Mouse (Mus musculus) ES-Bruce4 (cell line): ENCODE measurements at regions not wholly inside any gene's neighbourhood (a gene's known extent, or its start where the extent isn't known, plus 50 kb on each side); places are given as distances from the start of the nearest gene placed in this dataset.

ENCODE experiments used
- H3K27ac ChIP-seq: 2 replicates; pipeline ENCODE4 v1.5.1; 2012; ENCODE audit warnings: low read length, inconsistent platforms; ENCODE audit not compliant: insufficient read depth
- H3K27me3 ChIP-seq: 2 replicates; pipeline ENCODE4 v1.6.1; 2012; ENCODE audit warnings: mild to moderate bottlenecking, low read length, inconsistent platforms; ENCODE audit not compliant: control insufficient read depth, poor library complexity, insufficient read depth, severe bottlenecking
- H3K36me3 ChIP-seq: 2 replicates; pipeline ENCODE4 v1.6.1; 2012; ENCODE audit warnings: inconsistent platforms, mild to moderate bottlenecking, low read length, moderate library complexity; ENCODE audit not compliant: control insufficient read depth, poor library complexity, insufficient read depth, severe bottlenecking
- H3K4me1 ChIP-seq: one replicate; pipeline ENCODE4 v1.8.1; 2011; ENCODE audit warnings: low read length; ENCODE audit not compliant: control insufficient read depth, insufficient read depth
- H3K4me3 ChIP-seq: 2 replicates; pipeline ENCODE4 v1.5.1; 2011; ENCODE audit warnings: low read depth, mild to moderate bottlenecking, low read length
- H3K9ac ChIP-seq: 2 replicates; pipeline ENCODE4 v1.6.1; 2012; ENCODE audit warnings: low read depth, mild to moderate bottlenecking, inconsistent platforms; ENCODE audit not compliant: poor library complexity, severe bottlenecking
- H3K9me3 ChIP-seq: replicated peaks from 2 replicates; pipeline ENCODE4 v1.6.1; 2012; ENCODE audit warnings: mild to moderate bottlenecking, low read length, inconsistent platforms; ENCODE audit not compliant: control insufficient read depth, poor library complexity, insufficient read depth, severe bottlenecking
- CTCF ChIP-seq: IDR thresholded peaks from one replicate; pipeline ENCODE4 v1.8.1; 2011; ENCODE audit warnings: low read depth, low read length
- EP300 ChIP-seq: IDR thresholded peaks from 2 replicates; pipeline ENCODE4 v1.6.1; 2011; ENCODE audit warnings: low read depth, low read length; ENCODE audit not compliant: insufficient read depth
- POLR2A ChIP-seq: IDR thresholded peaks from one replicate; pipeline ENCODE4 v1.8.1; 2011; ENCODE audit warnings: low read length; ENCODE audit not compliant: insufficient read depth

DNA sequence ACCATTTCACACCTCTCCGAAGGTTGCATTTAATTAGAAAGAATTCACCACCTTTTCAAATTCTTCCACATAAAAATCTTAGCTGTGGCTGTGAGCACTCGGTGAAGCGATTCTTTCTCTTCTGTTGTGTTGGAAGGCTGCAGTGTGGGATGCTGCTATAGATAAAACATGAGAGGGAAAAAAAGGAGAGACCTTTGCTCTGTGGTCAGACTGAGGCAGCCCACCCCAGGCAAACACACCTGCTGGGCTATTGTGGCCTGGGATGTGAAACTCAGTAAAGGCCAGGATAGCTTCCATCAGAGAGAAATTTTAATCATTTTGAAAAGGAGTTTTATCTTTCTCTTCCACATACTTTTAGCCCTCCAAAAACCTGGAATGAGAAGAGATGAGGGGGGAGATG is 625.3 kb upstream of the Akr1e1 start:
- no peak for TF ChIP-seq EP300
- no peak for TF ChIP-seq POLR2A
- no peak for TF ChIP-seq CTCF
- Histone ChIP-seq H3K27me3 (no peaks in the 10 kb centered on the region), H3K9me3 (no peaks in the 10 kb centered on the region), H3K36me3 (no peaks in the 10 kb centered on the region), H3K9ac (no peak overlapping the region), H3K27ac (no peak overlapping the region), H3K4me1 (no peaks in the 10 kb centered on the region), H3K4me3 (no peak overlapping the region)

- Histone ChIP-seq H3K9ac (no peak overlapping the region), H3K4me3 (no peak overlapping the region), H3K27ac (no peak overlapping the region), H3K9me3 (no peaks in the 10 kb centered on the region), H3K4me1 (no peaks in the 10 kb centered on the region), H3K36me3 (no peaks in the 10 kb centered on the region), H3K27me3 (no peaks in the 10 kb centered on the region)
- TF ChIP-seq CTCF (no peak), EP300 (no peak), POLR2A (no peak)
Observed at GRCm38 (mm10) chr13:5235391-5235790, 625.9 kb upstream of the Klf6 start.

- Histone ChIP-seq H3K27ac (no peak overlapping the region), H3K9me3 (no peaks in the 10 kb centered on the region), H3K4me3 (no peak overlapping the region), H3K27me3 (no peaks in the 10 kb centered on the region), H3K4me1 (no peaks in the 10 kb centered on the region), H3K9ac (no peak overlapping the region), H3K36me3 (no peaks in the 10 kb centered on the region)
- TF ChIP-seq CTCF (no peak), EP300 (no peak), POLR2A (no peak)
Observed at GRCm38 (mm10) chr13:5240541-5240940, 620.7 kb upstream of the Klf6 start.

- Histone ChIP-seq H3K27ac (no peak overlapping the region), H3K9ac (no peak overlapping the region), H3K4me3 (no peak overlapping the region), H3K36me3 (no peaks in the 10 kb centered on the region), H3K27me3 (no peaks in the 10 kb centered on the region), H3K4me1 (no peaks in the 10 kb centered on the region), H3K9me3 (peaks cover 15% of the 10 kb centered on the region; the same call in 1 of the 2 replicates)
- TF ChIP-seq CTCF (no peak), EP300 (no peak), POLR2A (no peak)
Observed at GRCm38 (mm10) chr13:5242782-5243181, 618.5 kb upstream of the Klf6 start.

DNA sequence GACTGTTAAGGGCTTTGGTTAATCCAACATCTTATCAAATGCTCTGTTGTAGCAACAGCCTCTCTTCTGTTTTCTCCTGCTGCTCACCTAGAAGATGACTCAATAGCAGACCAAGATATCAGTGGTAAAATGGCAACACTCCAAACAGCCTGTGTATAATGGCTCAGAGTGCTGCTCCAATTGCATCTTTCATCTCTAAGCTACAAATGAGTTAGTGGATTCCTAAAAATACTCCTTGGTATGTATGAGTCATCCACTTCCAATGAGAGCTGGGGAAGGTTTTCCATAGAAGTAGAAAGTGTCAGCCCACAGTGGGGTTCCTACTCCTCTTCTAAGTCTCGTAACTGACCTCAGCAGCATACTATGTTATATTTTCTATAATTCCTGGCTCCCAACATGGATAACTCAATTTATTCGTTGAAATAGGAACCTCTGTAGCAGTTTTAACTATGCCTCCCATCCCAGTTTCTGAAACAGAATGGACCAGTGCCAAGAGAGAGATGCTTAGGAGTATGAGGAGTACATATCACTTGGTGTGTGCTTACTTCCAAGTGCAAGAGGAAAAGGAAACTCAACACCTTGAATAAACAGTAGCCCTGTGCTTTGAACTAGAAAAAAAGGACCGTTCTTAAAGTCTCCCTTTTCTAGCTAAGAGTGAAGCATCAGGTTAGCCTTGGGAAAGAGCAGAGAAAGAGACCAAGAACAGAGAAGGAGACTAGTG is 612.5 kb upstream of the Klf6 start:
- no peaks in the 10 kb centered on the region for H3K27me3 ChIP-seq
- no peak overlapping the region for H3K4me3 ChIP-seq
- H3K9ac ChIP-seq, result no peak overlapping the region
- no peaks in the 10 kb centered on the region for H3K36me3 ChIP-seq
- H3K9me3 ChIP-seq, result peaks cover 15% of the 10 kb centered on the region
- no peaks in the 10 kb centered on the region for H3K4me1 ChIP-seq
- TF ChIP-seq CTCF (no peak), EP300 (no peak), POLR2A (no peak)
- H3K27ac ChIP-seq, result no peak overlapping the region

- no peak overlapping the region for H3K9ac ChIP-seq
Observed at GRCm38 (mm10) chr13:5257891-5258660, 603.2 kb upstream of the Klf6 start.

More at GRCm38 (mm10) chr13:5257891-5258660, 603.2 kb upstream of the Klf6 start:
- no peak overlapping the region for H3K27ac ChIP-seq
- H3K4me3 ChIP-seq, result no peak overlapping the region
- H3K4me1 ChIP-seq, result no peaks in the 10 kb centered on the region
- H3K9me3 ChIP-seq, result no peaks in the 10 kb centered on the region
- TF ChIP-seq CTCF (no peak), POLR2A (no peak), EP300 (no peak)
- no peaks in the 10 kb centered on the region for H3K27me3 ChIP-seq
- H3K36me3 ChIP-seq, result no peaks in the 10 kb centered on the region
